Mouse (Mus musculus) limb, embryonic 14.5 days (tissue): ENCODE measurements around the gene Gstp2. TPM values are rescaled to one million over a fixed set of nuclear protein-coding genes. Genes with fewer than 3 reads are reported as not detected.
"Not testable (repeated sequence)": the region's sequence is repeated elsewhere in the genome, so short reads cannot be mapped to it uniquely, and the experiment has no call there.

Experiments used
- ATAC-seq: fragments of 200-750 bp; cut with Nextera tagmentation; 2 replicates; pipeline ENCODE4 v1.8.0; 2017; ENCODE audit warnings: low read depth, moderate number of reproducible peaks, moderate TSS enrichment; ENCODE audit not compliant: low FRiP score
- DNase-seq: peaks from one replicate; pipeline ENCODE4 v3.0.0-alpha.2; 2015; ENCODE audit warnings: low spot score
- H3K27ac ChIP-seq: fragments of 300-500 bp; sonication (generic); replicated peaks from 2 replicates; pipeline ENCODE4 v1.5.1; 2014; ENCODE audit warnings: low read depth, mild to moderate bottlenecking, low read length, moderate library complexity, mixed read lengths
- H3K27me3 ChIP-seq: fragments of 300-500 bp; sonication (generic); 2 replicates; pipeline ENCODE4 v1.6.1; 2014; ENCODE audit warnings: low read length, mixed read lengths; ENCODE audit not compliant: control insufficient read depth, insufficient read depth
- H3K36me3 ChIP-seq: fragments of 300-500 bp; sonication (generic); 2 replicates; pipeline ENCODE4 v1.6.1; 2014; ENCODE audit warnings: mild to moderate bottlenecking, low read length, moderate library complexity, mixed read lengths; ENCODE audit not compliant: control insufficient read depth, insufficient read depth
- H3K4me1 ChIP-seq: fragments of 300-500 bp; sonication (generic); 2 replicates; pipeline ENCODE4 v1.6.1; 2014; ENCODE audit warnings: antibody characterized with exemption, low read length, mixed read lengths; ENCODE audit not compliant: control insufficient read depth, insufficient read depth
- H3K4me2 ChIP-seq: fragments of 300-500 bp; sonication (generic); replicated peaks from 2 replicates; pipeline ENCODE4 v1.6.1; 2014; ENCODE audit warnings: low read depth, mild to moderate bottlenecking, low read length, moderate library complexity; ENCODE audit not compliant: severe bottlenecking
- H3K4me3 ChIP-seq: fragments of 300-500 bp; sonication (generic); replicated peaks from 2 replicates; pipeline ENCODE4 v1.5.1; 2014; ENCODE audit warnings: low read length
- H3K9ac ChIP-seq: fragments of 300-500 bp; sonication (generic); 2 replicates; pipeline ENCODE4 v1.6.1; 2014; ENCODE audit warnings: mild to moderate bottlenecking, low read depth, low read length, moderate library complexity; ENCODE audit not compliant: severe bottlenecking
- H3K9me3 ChIP-seq: fragments of 300-500 bp; sonication (generic); 2 replicates; pipeline ENCODE4 v1.6.1; 2016; ENCODE audit warnings: low read length; ENCODE audit not compliant: control insufficient read depth
- POLR2A ChIP-seq: fragments of 200-500 bp; IDR thresholded peaks from 2 replicates; pipeline ENCODE4 v1.8.0; 2012; ENCODE audit warnings: inconsistent platforms, mild to moderate bottlenecking, moderate library complexity, borderline replicate concordance; ENCODE audit not compliant: insufficient read depth, insufficient read length; ENCODE audit errors: extremely low read depth
- WGBS: fragments of 180-500 bp; shearing (Covaris S2); extraction: QIAGEN DNeasy Blood & Tissue Kit; methylation state at CpG from one replicate; pipeline ENCODE4 v1.1.7; 2014; 5-methylcytosine and 5-hydroxymethylcytosine counted together
- polyA plus RNA-seq, 2 experiments: library from polyadenylated mRNA; depleted of rRNA in 1 of 2; stranded (reverse) in 1 of 2; unstranded in 1 of 2; fragments of >200 nt; fragmentation: Nextera tagmentation in 1 of 2; extraction: Ambion mirVana in 1 of 2; gene quantifications; 2 replicates each; pipeline versions ENCODE4 v1.2.1 to v1.2.3; 2012 to 2014

The Gstp2 gene
- polyA plus RNA-seq, 2 experiments = 1.7 to 10.8 TPM

GRCm38 (mm10) chr19:4052516-4053030 lies 6.8 kb upstream of the Gstp2 start:
- Histone ChIP-seq H3K27me3 (no peaks in the 10 kb centered on the region), H3K4me3 (no peak overlapping the region), H3K36me3 (no peaks in the 10 kb centered on the region), H3K4me2 (no peak overlapping the region), H3K9me3 (no peaks in the 10 kb centered on the region), H3K4me1 (0 out of 2 replicates have a peak, but pooled peaks cover 2% of the 10 kb centered on the region), H3K27ac (no peak overlapping the region), H3K9ac (no peak overlapping the region)
- DNase-seq (no peak), ATAC-seq (no peak)
- TF ChIP-seq POLR2A = no peak
- WGBS = 80% methylated on average over 5 of the region's 5 CpGs

GRCm38 (mm10) chr19:4051741-4052515 lies 6.1 kb upstream of the Gstp2 start:
- 44% methylated on average over 10 of the region's 10 CpGs for whole genome bisulfite sequencing
- peak; percentile 55 for DNase-seq
- Histone ChIP-seq H3K9ac (no peak overlapping the region), H3K4me1 (0 out of 2 replicates have a peak, but pooled peaks cover 2% of the 10 kb centered on the region), H3K4me3 (no peak overlapping the region), H3K27ac (no peak overlapping the region), H3K27me3 (no peaks in the 10 kb centered on the region), H3K4me2 (no peak overlapping the region), H3K9me3 (no peaks in the 10 kb centered on the region), H3K36me3 (no peaks in the 10 kb centered on the region)
- no peak for ATAC-seq
- no peak for TF ChIP-seq POLR2A

- Histone ChIP-seq H3K9me3 (no peaks in the 10 kb centered on the region), H3K4me1 (0 out of 2 replicates have a peak, but pooled peaks cover 2% of the 10 kb centered on the region), H3K27ac (no peak overlapping the region), H3K4me3 (no peak overlapping the region), H3K27me3 (no peaks in the 10 kb centered on the region), H3K9ac (no peak overlapping the region), H3K36me3 (no peaks in the 10 kb centered on the region), H3K4me2 (no peak overlapping the region)
- DNase-seq = no peak
- no peak for TF ChIP-seq POLR2A
- WGBS = 95% methylated on average over 5 of the region's 5 CpGs
- no peak for ATAC-seq
These were observed 5.2 kb upstream of the Gstp2 start for GRCm38 (mm10) chr19:4051016-4051415.

GRCm38 (mm10) chr19:4049069-4049468 lies 3.2 kb upstream of the Gstp2 start:
- not testable (repeated sequence) for H3K4me1 ChIP-seq, ATAC-seq, H3K4me2 ChIP-seq, H3K9me3 ChIP-seq, H3K36me3 ChIP-seq, H3K27me3 ChIP-seq, H3K27ac ChIP-seq, DNase-seq, H3K9ac ChIP-seq, H3K4me3 ChIP-seq
- WGBS = 84% methylated on average over 5 of the region's 5 CpGs

- H3K27me3 ChIP-seq = no peaks in the 10 kb centered on the region
- 0 out of 2 replicates have a peak, but pooled peaks cover 7% of the 10 kb centered on the region for H3K4me1 ChIP-seq
- ATAC-seq (no peak), DNase-seq (peak; percentile 77)
- no peaks in the 10 kb centered on the region for H3K9me3 ChIP-seq
- whole genome bisulfite sequencing = 12% methylated on average over 4 of the region's 4 CpGs
- H3K4me3 ChIP-seq = no peak overlapping the region
- H3K4me2 ChIP-seq = no peak overlapping the region
- H3K27ac ChIP-seq = no peak overlapping the region
- TF ChIP-seq POLR2A = no peak
- H3K9ac ChIP-seq = no peak overlapping the region
- no peaks in the 10 kb centered on the region for H3K36me3 ChIP-seq
These were observed 2.0 kb upstream of the Gstp2 start for GRCm38 (mm10) chr19:4047859-4048258.
